Mouse (Mus musculus) intestine, embryonic 14.5 days (tissue): ENCODE measurements around the gene Atxn1. TPM values are rescaled to one million over a fixed set of nuclear protein-coding genes. Genes with fewer than 3 reads are reported as not detected.

Experiments used
- ATAC-seq: fragments of 200-750 bp; cut with Nextera tagmentation; replicated peaks from 2 replicates; pipeline ENCODE4 v1.8.0; 2017; ENCODE audit warnings: low read depth, moderate number of reproducible peaks, moderate TSS enrichment, moderate library complexity; ENCODE audit not compliant: low FRiP score, low TSS enrichment
- DNase-seq: peaks from one replicate; pipeline ENCODE4 v3.0.0-alpha.2; 2018; ENCODE audit warnings: low spot score
- H3K27ac ChIP-seq: fragments of 300-500 bp; sonication (generic); 2 replicates; pipeline ENCODE4 v1.5.1; 2014; ENCODE audit warnings: low read depth, mild to moderate bottlenecking, control low read depth
- H3K27me3 ChIP-seq: fragments of 300-500 bp; sonication (generic); replicated peaks from 2 replicates; pipeline ENCODE4 v1.6.1; 2014; ENCODE audit warnings: low read length, control low read depth; ENCODE audit not compliant: control insufficient read depth, insufficient read depth
- H3K36me3 ChIP-seq: fragments of 300-500 bp; sonication (generic); 2 replicates; pipeline ENCODE4 v1.6.1; 2014; ENCODE audit warnings: low read length, control low read depth; ENCODE audit not compliant: control insufficient read depth, insufficient read depth
- H3K4me1 ChIP-seq: fragments of 300-500 bp; sonication (generic); replicated peaks from 2 replicates; pipeline ENCODE4 v1.6.1; 2014; ENCODE audit warnings: low read length, control low read depth, mixed read lengths; ENCODE audit not compliant: control insufficient read depth, insufficient read depth
- H3K4me2 ChIP-seq: fragments of 300-500 bp; sonication (generic); 2 replicates; pipeline ENCODE4 v1.6.1; 2014; ENCODE audit warnings: low read length
- H3K4me3 ChIP-seq: fragments of 300-500 bp; sonication (generic); 2 replicates; pipeline ENCODE4 v1.5.1; 2014; ENCODE audit warnings: low read depth, low read length, control low read depth, mixed read lengths
- H3K9ac ChIP-seq: fragments of 300-500 bp; sonication (generic); 2 replicates; pipeline ENCODE4 v1.6.1; 2014; ENCODE audit warnings: mild to moderate bottlenecking, low read length
- H3K9me3 ChIP-seq: fragments of 300-500 bp; sonication (generic); 2 replicates; pipeline ENCODE4 v1.6.1; 2016; ENCODE audit warnings: low read length, control low read depth; ENCODE audit not compliant: control insufficient read depth
- WGBS: fragments of 180-500 bp; shearing (Covaris S2); extraction: QIAGEN DNeasy Blood & Tissue Kit; methylation state at CpG from one replicate; pipeline ENCODE4 v1.1.7; 2014; 5-methylcytosine and 5-hydroxymethylcytosine counted together
- polyA plus RNA-seq: library from polyadenylated mRNA; unstranded; fragments of >200 nt; fragmentation: Nextera tagmentation; extraction: Ambion mirVana; gene quantifications from 2 replicates; pipeline ENCODE4 v1.2.1, GENCODE M21; 2014

Atxn1 gene
- polyA plus RNA-seq, 1 experiment from 2014 or later, result 4.8 TPM

- Histone ChIP-seq H3K4me1 (peaks cover 2% of the 10 kb centered on the region; the same call in 1 of the 2 replicates), H3K27ac (no peak overlapping the region), H3K27me3 (no peaks in the 10 kb centered on the region), H3K9me3 (no peaks in the 10 kb centered on the region), H3K4me3 (no peak overlapping the region), H3K4me2 (no peak overlapping the region), H3K36me3 (no peaks in the 10 kb centered on the region), H3K9ac (no peak overlapping the region)
- WGBS, result 85% methylated on average over 5 of the region's 5 CpGs
- ATAC-seq (no peak), DNase-seq (no peak)
Observed at GRCm38 (mm10) chr13:45778750-45779149, 186.1 kb downstream of the Atxn1 start.

- H3K36me3 ChIP-seq, result no peaks in the 10 kb centered on the region
- H3K27ac ChIP-seq, result no peak overlapping the region
Observed at GRCm38 (mm10) chr13:45778171-45778570, 186.6 kb downstream of the Atxn1 start.

GRCm38 (mm10) chr13:45775516-45775915 lies 189.3 kb downstream of the Atxn1 start:
- Histone ChIP-seq H3K9ac (no peak overlapping the region), H3K9me3 (no peaks in the 10 kb centered on the region), H3K4me3 (no peak overlapping the region), H3K4me1 (peaks cover 2% of the 10 kb centered on the region; the same call in 1 of the 2 replicates), H3K4me2 (no peak overlapping the region), H3K27ac (no peak overlapping the region), H3K36me3 (no peaks in the 10 kb centered on the region), H3K27me3 (no peaks in the 10 kb centered on the region)
- DNase-seq, result no peak
- ATAC-seq, result no peak
- WGBS, result 90% methylated on average over 1 of the region's 1 CpGs

More at GRCm38 (mm10) chr13:45778171-45778570, 186.6 kb downstream of the Atxn1 start:
- Histone ChIP-seq H3K4me3 (no peak overlapping the region), H3K9me3 (no peaks in the 10 kb centered on the region), H3K27me3 (no peaks in the 10 kb centered on the region), H3K4me2 (no peak overlapping the region), H3K9ac (no peak overlapping the region), H3K4me1 (peaks cover 2% of the 10 kb centered on the region; the same call in 1 of the 2 replicates)
- WGBS, result 41% methylated on average over 9 of the region's 9 CpGs
- ATAC-seq, result no peak
- no peak for DNase-seq

- H3K4me1 ChIP-seq, result peaks cover 2% of the 10 kb centered on the region; the same call in 1 of the 2 replicates
- no peaks in the 10 kb centered on the region for H3K9me3 ChIP-seq
- no peak overlapping the region for H3K4me2 ChIP-seq
- 71% methylated on average over 21 of the region's 21 CpGs for WGBS
- no peak overlapping the region for H3K9ac ChIP-seq
- ATAC-seq (no peak), DNase-seq (no peak)
- H3K27ac ChIP-seq, result no peak overlapping the region
- H3K36me3 ChIP-seq, result no peaks in the 10 kb centered on the region
- H3K27me3 ChIP-seq, result no peaks in the 10 kb centered on the region
- H3K4me3 ChIP-seq, result no peak overlapping the region
Observed at GRCm38 (mm10) chr13:45773381-45774168, 191.2 kb downstream of the Atxn1 start.

GRCm38 (mm10) chr13:45769757-45770156 lies 195.1 kb downstream of the Atxn1 start:
- no peaks in the 10 kb centered on the region for H3K36me3 ChIP-seq
- H3K27ac ChIP-seq, result no peak overlapping the region
- H3K4me2 ChIP-seq, result no peak overlapping the region
- no peaks in the 10 kb centered on the region; the same call in 1 of the 2 replicates for H3K4me1 ChIP-seq
- H3K27me3 ChIP-seq, result no peaks in the 10 kb centered on the region
- H3K4me3 ChIP-seq, result no peak overlapping the region
- DNase-seq (no peak), ATAC-seq (no peak)
- no peaks in the 10 kb centered on the region for H3K9me3 ChIP-seq
- H3K9ac ChIP-seq, result no peak overlapping the region
- 89% methylated on average over 11 of the region's 11 CpGs for WGBS

- no peak overlapping the region for H3K4me3 ChIP-seq
- no peaks in the 10 kb centered on the region for H3K27me3 ChIP-seq
- H3K9me3 ChIP-seq, result no peaks in the 10 kb centered on the region
- H3K27ac ChIP-seq, result no peak overlapping the region
- no peaks in the 10 kb centered on the region for H3K4me1 ChIP-seq
- no peak for DNase-seq
- 89% methylated on average over 3 of the region's 3 CpGs for WGBS
- H3K36me3 ChIP-seq, result no peaks in the 10 kb centered on the region
- ATAC-seq, result no peak
- H3K4me2 ChIP-seq, result no peak overlapping the region
- no peak overlapping the region for H3K9ac ChIP-seq
Observed at GRCm38 (mm10) chr13:45768250-45768649, 196.6 kb downstream of the Atxn1 start.

GRCm38 (mm10) chr13:45764354-45764753 lies 200.5 kb downstream of the Atxn1 start:
- H3K27me3 ChIP-seq, result no peaks in the 10 kb centered on the region
- H3K9ac ChIP-seq, result no peak overlapping the region
- no peak for DNase-seq
- no peaks in the 10 kb centered on the region for H3K36me3 ChIP-seq
- no peak overlapping the region for H3K4me3 ChIP-seq
- H3K9me3 ChIP-seq, result no peaks in the 10 kb centered on the region
- H3K4me2 ChIP-seq, result no peak overlapping the region
- WGBS, result 89% methylated on average over 5 of the region's 5 CpGs
- no peak for ATAC-seq
- no peak overlapping the region for H3K27ac ChIP-seq
- no peaks in the 10 kb centered on the region for H3K4me1 ChIP-seq

- ATAC-seq, result no peak
Observed at GRCm38 (mm10) chr13:45762278-45762677, 202.5 kb downstream of the Atxn1 start.

GRCm38 (mm10) chr13:45754483-45754882 lies 210.3 kb downstream of the Atxn1 start:
- no peak for ATAC-seq
- Histone ChIP-seq H3K4me1 (0 out of 2 replicates have a peak, but pooled peaks cover 3% of the 10 kb centered on the region), H3K9ac (no peak overlapping the region), H3K9me3 (no peaks in the 10 kb centered on the region), H3K27me3 (no peaks in the 10 kb centered on the region), H3K4me3 (no peak overlapping the region), H3K27ac (no peak overlapping the region), H3K4me2 (no peak overlapping the region), H3K36me3 (no peaks in the 10 kb centered on the region)
- DNase-seq, result no peak
- 58% methylated on average over 1 of the region's 1 CpGs for WGBS

More at GRCm38 (mm10) chr13:45762278-45762677, 202.5 kb downstream of the Atxn1 start:
- Histone ChIP-seq H3K27ac (no peak overlapping the region), H3K4me2 (no peak overlapping the region), H3K4me3 (no peak overlapping the region), H3K9me3 (no peaks in the 10 kb centered on the region), H3K27me3 (no peaks in the 10 kb centered on the region), H3K36me3 (no peaks in the 10 kb centered on the region), H3K4me1 (no peaks in the 10 kb centered on the region), H3K9ac (no peak overlapping the region)
- DNase-seq, result no peak
- 58% methylated on average over 7 of the region's 7 CpGs for WGBS
